Mouse (Mus musculus) heart, postnatal 0 days (tissue): ENCODE measurements around the gene Greb1.

Experiments
- CTCF ChIP-seq: IDR thresholded peaks from 2 replicates; pipeline ENCODE4 v1.5.1; 2016; ENCODE audit warnings: antibody characterized with exemption, control low read depth, low read depth
- EP300 ChIP-seq: IDR thresholded peaks from 2 replicates; pipeline ENCODE4 v1.6.1; 2016; ENCODE audit warnings: antibody characterized with exemption, low read depth

GRCm38 (mm10) chr12:16763649-16764422 is 36.9 kb downstream of the Greb1 start:
- TF ChIP-seq CTCF (no peak), EP300 (no peak)
